Mouse (Mus musculus) urinary bladder, postnatal 36 days (tissue): Measurements from ENCODE around the gene Rgma.

Source experiments
- DNase-seq, 2 experiments: peaks; one replicate each; pipeline ENCODE4 v3.0.0; 2022; ENCODE audit warnings: low spot score in 2 of 2, mixed read lengths in 1 of 2

Gene Rgma

GRCm38 (mm10) chr7:73433637-73434335 lies 58.5 kb downstream of the Rgma start:
- no peak for DNase-seq

- DNase-seq, result no peak
These were observed 59.0 kb downstream of the Rgma start for GRCm38 (mm10) chr7:73434336-73434677.

DNA sequence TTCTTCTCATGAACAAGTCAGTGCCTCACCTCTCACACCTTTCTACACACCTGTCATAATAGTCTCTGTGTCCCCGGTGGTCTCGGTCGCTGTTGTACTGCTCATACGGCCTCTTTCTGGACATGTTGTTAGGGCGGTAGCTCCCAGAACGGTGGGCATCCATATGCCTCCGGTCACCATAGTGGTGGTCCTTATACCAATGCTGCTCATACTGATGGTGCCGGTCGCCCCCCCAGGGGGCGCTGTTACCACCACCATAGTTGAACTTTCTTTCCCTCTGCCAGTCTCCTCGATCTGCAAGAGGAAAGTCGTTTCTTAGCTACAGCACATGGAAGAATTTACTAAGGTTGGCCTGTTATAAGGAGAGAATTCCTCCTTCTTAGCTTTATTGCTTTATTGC lies 60.4 kb downstream of the Rgma start:
- DNase-seq, result no peak

- DNase-seq, result no peak
These were observed 66.5 kb downstream of the Rgma start for GRCm38 (mm10) chr7:73441802-73442201.

GRCm38 (mm10) chr7:73442246-73442645 lies 66.9 kb downstream of the Rgma start:
- no peak for DNase-seq

- no peak for DNase-seq
These were observed 76.3 kb downstream of the Rgma start for GRCm38 (mm10) chr7:73451594-73451993.

GRCm38 (mm10) chr7:73452187-73452808 lies 77.0 kb downstream of the Rgma start:
- no peak for DNase-seq

- DNase-seq, result no peak
These were observed 78.8 kb downstream of the Rgma start for GRCm38 (mm10) chr7:73454113-73454512.

DNA sequence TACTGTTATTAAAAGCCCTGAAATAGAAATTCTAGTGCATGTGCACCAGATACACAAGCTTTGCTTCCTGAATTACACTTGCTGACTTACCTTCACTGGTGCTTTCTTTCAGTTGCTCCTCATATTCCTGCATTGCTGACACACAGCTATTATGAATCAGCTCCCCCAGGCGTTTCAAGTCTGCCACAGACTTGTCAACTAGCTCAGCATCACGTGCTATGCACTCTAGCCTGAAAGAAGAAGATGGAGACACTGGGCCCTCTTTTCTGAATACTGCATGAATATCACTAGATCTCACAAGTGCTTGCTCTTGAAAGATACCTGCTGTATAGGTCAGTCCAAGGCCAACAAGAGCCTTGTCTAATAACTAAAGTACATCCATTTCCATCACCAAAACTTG lies 88.2 kb downstream of the Rgma start:
- DNase-seq, result no peak

DNA sequence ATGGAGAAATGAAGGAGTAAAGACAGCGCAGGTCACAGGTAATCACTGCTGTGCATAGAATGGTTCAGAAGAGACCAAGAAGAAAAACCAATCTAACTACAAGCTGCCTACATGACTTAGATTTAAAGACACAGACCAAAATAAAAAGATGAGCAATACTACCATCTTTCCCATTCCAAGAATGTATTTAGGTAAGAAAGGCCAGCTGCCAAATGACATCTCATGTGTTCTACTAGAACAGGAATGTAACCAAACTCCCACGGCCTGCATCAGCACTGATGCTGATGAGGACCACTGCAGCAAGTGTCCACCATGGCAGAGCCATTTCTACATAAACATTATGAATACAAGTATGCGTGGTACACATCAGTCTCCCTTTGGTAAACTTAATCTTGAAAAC lies 92.4 kb downstream of the Rgma start:
- no peak for DNase-seq
